Mouse (Mus musculus) retina, postnatal 1 day (tissue): ENCODE measurements around the gene Qdpr.
A peak's percentile ranks its signal among the peaks of the same experiment; 100 is the strongest.
"Not testable (repeated sequence)": the region's sequence is repeated elsewhere in the genome, so short reads cannot be mapped to it uniquely, and the experiment has no call there.

Source experiments
- DNase-seq: peaks from one replicate; pipeline ENCODE4 v3.0.0-alpha.2; 2012

Qdpr gene

DNA sequence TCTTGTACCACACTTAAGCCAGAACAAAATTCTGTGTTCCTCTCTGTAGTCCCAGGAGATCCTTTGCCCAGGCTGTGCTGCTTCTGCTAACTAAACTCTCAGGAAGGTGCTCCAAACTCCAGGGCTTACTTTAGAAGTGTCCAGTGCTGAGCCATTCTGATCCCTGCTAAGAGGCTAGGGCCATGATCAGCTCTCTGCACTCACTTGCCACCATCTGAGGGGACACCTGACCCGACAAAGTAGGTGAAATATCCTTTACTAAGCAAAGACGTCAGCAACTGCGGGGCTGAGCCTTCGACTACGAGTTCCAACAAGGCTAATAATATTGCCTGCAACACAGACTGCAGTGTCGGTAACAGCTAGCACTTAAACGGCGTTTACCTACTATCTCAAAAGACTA lies 830 bp downstream of the Qdpr start:
- DNase-seq, result peak; percentile 27

- DNase-seq, result peak; percentile 24
Observed at GRCm38 (mm10) chr5:45448676-45449075, 1.4 kb downstream of the Qdpr start.

GRCm38 (mm10) chr5:45444130-45444832 lies 5.8 kb downstream of the Qdpr start:
- DNase-seq, result no peak

- no peak for DNase-seq
Observed at GRCm38 (mm10) chr5:45441745-45442144, 8.3 kb downstream of the Qdpr start.

GRCm38 (mm10) chr5:45441124-45441523 lies 8.9 kb downstream of the Qdpr start:
- no peak for DNase-seq

GRCm38 (mm10) chr5:45438301-45438700 lies 11.7 kb downstream of the Qdpr start:
- peak; percentile 34 for DNase-seq

GRCm38 (mm10) chr5:45437826-45438225 lies 12.2 kb downstream of the Qdpr start:
- DNase-seq, result peak; percentile 20

- DNase-seq, result no peak
Observed at GRCm38 (mm10) chr5:45435967-45436950, 13.8 kb downstream of the Qdpr start.

DNA sequence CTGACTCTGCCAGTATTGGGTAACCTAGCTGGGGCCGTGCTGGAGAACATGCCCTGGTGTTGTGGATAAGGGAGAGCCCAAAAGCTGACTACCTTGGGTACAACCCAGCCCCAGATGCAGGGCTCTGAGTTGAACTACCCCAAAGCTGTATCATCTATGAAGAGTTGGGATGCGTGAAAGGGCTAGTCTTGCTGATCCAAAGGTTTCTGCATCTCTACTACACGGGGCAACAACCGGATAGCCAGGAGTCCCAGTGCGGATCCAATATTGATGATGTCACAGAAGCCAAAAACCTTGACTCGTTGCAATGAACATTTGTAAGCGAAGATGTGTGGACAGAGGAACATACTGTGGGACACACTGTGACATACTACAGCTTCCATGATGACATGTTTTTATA lies 22.1 kb downstream of the Qdpr start:
- no peak for DNase-seq

DNA sequence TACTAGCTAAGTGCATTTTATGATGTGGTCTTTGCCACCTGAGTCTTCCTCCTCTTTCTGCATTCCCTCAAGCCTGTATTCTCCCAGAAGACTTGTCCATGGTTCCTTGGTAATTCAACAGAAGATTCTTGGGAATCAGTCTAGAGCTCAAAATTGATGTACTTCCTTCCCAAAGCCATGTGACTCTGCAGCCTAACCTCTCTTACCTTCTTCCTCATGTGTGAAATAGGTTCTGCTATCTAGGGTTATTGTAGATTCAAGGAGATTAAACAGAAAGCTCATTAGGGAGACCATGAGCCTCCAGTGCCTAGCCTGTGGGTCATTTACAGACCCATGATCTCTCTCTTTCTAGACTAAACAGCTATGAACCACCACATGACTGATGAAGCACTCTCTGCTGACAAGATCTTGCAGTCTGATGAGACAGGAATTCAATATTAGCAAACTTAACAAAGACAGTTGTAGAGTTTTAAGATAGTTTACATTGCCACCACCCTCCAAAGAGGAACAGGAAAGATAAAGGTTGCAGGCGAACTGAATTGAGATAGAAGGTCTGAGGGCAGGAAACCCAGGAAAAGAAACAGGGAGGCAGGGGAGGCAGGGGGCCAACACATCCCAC lies 23.5 kb downstream of the Qdpr start:
- no peak for DNase-seq

- not testable (repeated sequence) for DNase-seq
Observed at GRCm38 (mm10) chr5:45425771-45426170, 24.3 kb downstream of the Qdpr start.

- peak; percentile 68 for DNase-seq
Observed at GRCm38 (mm10) chr5:45424021-45424886, 25.8 kb downstream of the Qdpr start.

- DNase-seq, result no peak
Observed at GRCm38 (mm10) chr5:45421881-45422844, 27.9 kb downstream of the Qdpr start.

DNA sequence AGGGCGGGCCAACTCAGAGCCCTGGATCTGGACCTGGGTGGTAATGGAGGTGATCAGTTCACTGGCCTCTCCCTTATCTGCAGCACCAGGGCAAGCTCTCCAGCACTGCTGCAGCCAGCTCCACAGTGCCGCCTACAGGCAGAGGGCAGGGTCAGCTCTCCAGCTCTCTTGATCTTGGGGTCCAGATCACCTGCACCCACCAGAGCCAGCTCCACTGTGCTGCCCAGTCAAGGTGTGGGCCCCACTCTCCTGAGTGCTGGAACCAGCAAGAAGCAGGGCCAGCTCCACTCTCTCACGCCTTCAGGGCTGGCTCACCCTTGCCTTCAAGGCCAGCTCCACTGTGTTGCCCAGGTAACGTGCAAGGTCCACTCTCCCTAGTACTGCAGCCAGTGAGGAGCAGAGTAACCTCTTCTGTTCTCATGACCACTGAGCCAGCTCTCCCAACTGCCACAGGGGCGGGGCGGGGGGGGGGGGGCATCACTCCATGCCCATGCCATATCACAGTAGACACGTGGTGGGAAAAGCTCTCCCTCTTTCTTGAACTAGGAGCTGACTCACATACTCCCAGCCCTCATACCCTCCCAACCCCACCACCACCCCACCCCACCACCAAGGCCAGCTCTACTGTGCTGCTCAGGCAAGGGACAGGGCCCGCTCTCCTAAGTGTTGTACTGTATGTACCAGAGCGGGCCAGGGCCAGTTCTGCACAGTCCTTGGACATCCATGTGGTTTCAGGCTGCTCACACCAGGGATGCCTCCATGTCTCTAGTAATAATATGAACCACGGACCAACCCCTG lies 30.0 kb downstream of the Qdpr start:
- peak; percentile 26 for DNase-seq

- no peak for DNase-seq
Observed at GRCm38 (mm10) chr5:45417859-45418443, 32.1 kb downstream of the Qdpr start.

DNA sequence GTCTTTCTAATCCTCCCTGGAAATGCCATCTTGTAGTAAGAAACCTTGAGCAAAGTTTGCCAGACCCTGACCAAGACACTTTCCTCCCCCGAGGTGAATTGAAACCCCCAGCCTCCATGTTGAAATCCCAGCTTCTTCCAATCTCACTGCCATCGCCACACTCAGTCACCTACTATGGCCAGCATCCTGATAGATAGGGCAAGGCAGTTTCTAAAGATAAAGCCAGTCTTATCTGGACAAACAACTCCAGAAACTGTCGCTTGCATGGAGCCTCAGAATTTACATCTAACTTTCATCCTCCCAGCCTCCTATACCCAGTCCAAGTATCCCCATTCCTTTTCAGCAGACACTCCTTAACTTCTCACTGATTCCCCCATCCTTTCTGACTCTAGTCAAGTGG lies 33.6 kb downstream of the Qdpr start:
- DNase-seq, result no peak

DNA sequence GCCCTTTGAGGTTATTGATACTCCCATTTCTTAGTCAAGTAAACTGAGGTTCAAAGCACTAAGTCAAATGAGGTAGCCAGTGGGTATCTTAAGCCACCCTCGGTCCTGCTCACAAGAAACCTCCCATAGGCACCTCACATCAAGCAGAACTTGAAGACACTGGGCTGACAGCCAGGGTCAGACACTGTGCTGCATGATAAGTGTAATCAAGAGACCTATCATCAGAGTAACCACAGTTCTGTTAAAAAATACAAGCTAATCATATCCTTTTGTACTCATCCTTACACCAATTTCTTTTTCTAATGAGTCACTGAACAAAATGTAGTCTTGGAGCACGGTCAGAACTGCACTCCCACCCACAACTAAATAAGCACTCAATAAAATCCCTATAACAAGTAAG lies 43.9 kb downstream of the Qdpr start:
- DNase-seq, result no peak

- DNase-seq, result peak; percentile 76
Observed at GRCm38 (mm10) chr5:45402632-45403031, 47.4 kb downstream of the Qdpr start.

DNA sequence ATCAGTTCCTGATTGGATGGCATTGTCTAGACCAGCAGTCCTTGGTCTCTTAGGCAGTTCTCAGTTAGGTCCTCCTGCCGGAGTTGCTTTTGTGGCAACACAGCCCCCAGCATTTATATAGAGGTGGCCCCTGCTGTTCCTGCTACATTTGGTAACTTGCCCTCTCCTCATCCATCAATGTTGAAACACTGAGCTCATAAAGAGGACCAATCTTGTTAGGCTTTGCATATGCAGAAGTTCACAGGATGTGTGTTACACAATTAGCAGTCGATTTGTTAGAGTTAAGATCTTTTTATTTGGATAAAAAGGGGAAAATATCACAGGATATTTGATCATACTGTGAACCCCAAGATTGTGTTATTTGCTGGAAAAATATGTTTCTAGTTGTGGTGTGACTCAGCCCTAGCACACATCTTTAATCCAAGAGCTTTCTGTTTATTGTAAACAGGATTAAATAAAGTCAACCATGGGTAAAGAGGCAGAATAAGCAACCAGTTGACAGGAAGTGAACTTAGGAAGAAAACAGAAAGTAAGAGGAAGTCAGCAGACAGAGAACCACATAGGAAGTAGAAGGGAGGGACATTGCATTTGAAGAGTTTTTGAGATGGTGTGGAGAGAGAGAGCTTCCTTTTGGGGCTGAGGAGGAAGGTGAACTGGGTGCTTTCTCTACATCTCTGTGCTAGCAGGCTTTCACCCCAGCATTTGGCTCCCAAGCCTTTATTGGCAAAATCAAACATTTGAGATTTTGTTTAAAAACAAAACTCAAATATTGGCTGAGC lies 65.8 kb downstream of the Qdpr start:
- no peak for DNase-seq
